ENCODE assay signal across 17 mouse cellular contexts in genomic region chr13:119232100-119233029, GRCm38 (mm10).
DNase-seq lines count a peak whose midpoint lies in the region; ATAC-seq and TF ChIP-seq lines count a peak whose summit lies in the region.
"Had no signal": no experiment of that assay in that cellular context is flagged by ENCODE, and none has a peak within 500 bp of the region (broad histone marks: within the 10 kb centered on the region; RNA-seq: fewer than 3 reads in every experiment).

No protein-coding gene starts in this region.

- H3K4me3 ChIP-seq in stomach, embryonic 14.5 days (ENCODE audit: low read depth, low read length), result no peak overlapping the region
- H3K4me3 ChIP-seq in stomach, postnatal 0 days (ENCODE audit: low read depth, low read length), result no peak overlapping the region
- H3K4me3 ChIP-seq in liver, embryonic 14.5 days (ENCODE audit: insufficient read depth in 1 of 2, low read depth in 2 of 2, low read length in 2 of 2), result peak overlapping the region in 1 of 2 experiments; percentile 16; a peak in 1 of 4 replicates
- H3K4me3 ChIP-seq: limb, embryonic 13.5 days; midbrain, embryonic 15.5 days had no signal

- H3K9ac ChIP-seq in stomach, embryonic 14.5 days (replicated peaks; ENCODE audit: low read depth, low read length), result no peak overlapping the region
- no peak overlapping the region for H3K9ac ChIP-seq in stomach, postnatal 0 days (ENCODE audit: low read length)
- peak overlapping the region; percentile 61 for H3K9ac ChIP-seq in liver, embryonic 14.5 days (replicated peaks)
- H3K9ac ChIP-seq: hindbrain, embryonic 14.5 days; limb, embryonic 13.5 days; midbrain, embryonic 15.5 days had no signal

- peak; percentile 77; the same call in 1 of the 2 replicates for ATAC-seq in stomach, embryonic 14.5 days (ENCODE audit: insufficient number of reproducible peaks, insufficient read depth, low FRiP score, low read depth)
- ATAC-seq in stomach, postnatal 0 days (ENCODE audit: low FRiP score, low TSS enrichment), result no peak
- ATAC-seq in erythroblast, adult 5-6 weeks (replicated peaks; ENCODE audit: low FRiP score, poor library complexity, severe bottlenecking), result peak; percentile 96
- ATAC-seq in liver, embryonic 14.5 days (ENCODE audit: insufficient read depth), result peak; percentile 93
- ATAC-seq: midbrain, embryonic 15.5 days had no signal

- H3K27ac ChIP-seq in stomach, embryonic 14.5 days (ENCODE audit: low read length), result no peak overlapping the region
- H3K27ac ChIP-seq in stomach, postnatal 0 days (replicated peaks), result no peak overlapping the region
- H3K27ac ChIP-seq in liver, embryonic 14.5 days, result peak overlapping the region; percentile 95
- H3K27ac ChIP-seq: hindbrain, embryonic 14.5 days; limb, embryonic 13.5 days; midbrain, embryonic 15.5 days had no signal

- no peaks in the 10 kb centered on the region for H3K9me3 ChIP-seq in stomach, embryonic 14.5 days (ENCODE audit: control insufficient read depth, low read depth, low read length)
- no peaks in the 10 kb centered on the region for H3K9me3 ChIP-seq in stomach, postnatal 0 days (ENCODE audit: control insufficient read depth, low read length)
- no peaks in the 10 kb centered on the region for H3K9me3 ChIP-seq in liver, embryonic 14.5 days (ENCODE audit: control insufficient read depth, low read length)
- H3K9me3 ChIP-seq: limb, embryonic 13.5 days; midbrain, embryonic 15.5 days had no signal

- H3K36me3 ChIP-seq in stomach, embryonic 14.5 days (ENCODE audit: control insufficient read depth, insufficient read depth, low read length), result no peaks in the 10 kb centered on the region
- H3K36me3 ChIP-seq in stomach, postnatal 0 days (ENCODE audit: control insufficient read depth, insufficient read depth, low read length), result no peaks in the 10 kb centered on the region
- H3K36me3 ChIP-seq in liver, embryonic 14.5 days (replicated peaks; ENCODE audit: control insufficient read depth, insufficient read depth, low read depth), result no peaks in the 10 kb centered on the region
- H3K36me3 ChIP-seq: limb, embryonic 13.5 days; midbrain, embryonic 15.5 days had no signal

- no peak overlapping the region for H3K4me2 ChIP-seq in stomach, embryonic 14.5 days (replicated peaks; ENCODE audit: low read depth, low read length)
- H3K4me2 ChIP-seq in stomach, postnatal 0 days (replicated peaks; ENCODE audit: low read depth), result no peak overlapping the region
- H3K4me2 ChIP-seq in liver, embryonic 14.5 days (ENCODE audit: low read depth), result peak overlapping the region; percentile 69
- H3K4me2 ChIP-seq: hindbrain, embryonic 14.5 days; limb, embryonic 13.5 days; midbrain, embryonic 15.5 days had no signal

- no peaks in the 10 kb centered on the region for H3K27me3 ChIP-seq in stomach, embryonic 14.5 days (ENCODE audit: control insufficient read depth, insufficient read depth, low read length)
- no peaks in the 10 kb centered on the region for H3K27me3 ChIP-seq in stomach, postnatal 0 days (ENCODE audit: control insufficient read depth, insufficient read depth, low read length)
- no peaks in the 10 kb centered on the region for H3K27me3 ChIP-seq in liver, embryonic 14.5 days (ENCODE audit: control insufficient read depth, insufficient read depth, low read length)
- H3K27me3 ChIP-seq: CH12.LX; limb, embryonic 13.5 days; midbrain, embryonic 15.5 days had no signal

- H3K4me1 ChIP-seq in stomach, embryonic 14.5 days (ENCODE audit: control insufficient read depth, insufficient read depth, low read length), result no peaks in the 10 kb centered on the region
- no peaks in the 10 kb centered on the region for H3K4me1 ChIP-seq in stomach, postnatal 0 days (replicated peaks; ENCODE audit: control insufficient read depth, insufficient read depth)
- H3K4me1 ChIP-seq in liver, embryonic 14.5 days (replicated peaks; ENCODE audit: control insufficient read depth in 2 of 2, insufficient read depth in 2 of 2, low read length in 1 of 2), result peaks cover 30 to 31% of the 10 kb centered on the region in 2 experiments
- H3K4me1 ChIP-seq: limb, embryonic 13.5 days; midbrain, embryonic 15.5 days had no signal

- DNase-seq in stomach, postnatal 0 days (ENCODE audit: low spot score), result no peak
- peak; percentile 87 to 92 (median 90) for DNase-seq in liver, embryonic 14.5 days (ENCODE audit: low read depth in 3 of 3, low spot score in 3 of 3)
- DNase-seq in embryo, embryonic 9.5 days (ENCODE audit: extremely low spot score), result no peak
- no peak for DNase-seq in cerebellum, postnatal 14 days
- no peak for DNase-seq in cerebellum, adult 9-11 months
- DNase-seq: adrenal gland, adult 8-10 months; cerebellum, adult 11 months; gastrocnemius, postnatal 14 days; kidney, adult 2 months; lung, postnatal 4 days; right cerebral cortex, postnatal 4 days had no signal

- WGBS in stomach, embryonic 14.5 days, result 40% methylated on average over 8 of the region's 8 CpGs
- 42% methylated on average over 8 of the region's 8 CpGs for WGBS in stomach, postnatal 0 days
- WGBS in liver, embryonic 14.5 days (ENCODE audit: insufficient replicate concordance), result 21% methylated on average over 8 of the region's 8 CpGs

- no peak for TF ChIP-seq EP300 in stomach, postnatal 0 days (optimal IDR thresholded peaks at IDR 0.05)
- TF ChIP-seq EP300 in liver, embryonic 14.5 days (IDR thresholded peaks at IDR 0.05; ENCODE audit: low read depth), result peak; percentile 100

- TF ChIP-seq CTCF in stomach, postnatal 0 days (IDR thresholded peaks at IDR 0.05; ENCODE audit: low read depth), result no peak
- TF ChIP-seq CTCF in liver, embryonic 14.5 days (IDR thresholded peaks at IDR 0.05; ENCODE audit: low read depth), result no peak

Comparison
In these comparisons a context has a peak if more than half of its experiments do, and no peak if none do; other contexts are left out.
1. DNase-seq: peak in liver, embryonic 14.5 days (3 of 3); none in stomach, postnatal 0 days (single experiment), embryo, embryonic 9.5 days (single experiment), cerebellum, postnatal 14 days (0 of 2) and cerebellum, adult 9-11 months (single experiment).